Mouse (Mus musculus) thymus, adult 2 months (tissue): ENCODE measurements around the gene Dck. TPM values are rescaled to one million over a fixed set of nuclear protein-coding genes. Genes with fewer than 3 reads are reported as not detected.

ENCODE experiments used
- DNase-seq: peaks from one replicate; pipeline ENCODE4 v3.0.0; 2021
- H3K27ac ChIP-seq: fragments of 200-500 bp; 2 replicates; pipeline ENCODE4 v1.5.1; 2012; ENCODE audit warnings: low read length, control low read depth; ENCODE audit not compliant: control insufficient read depth, insufficient read depth
- H3K27me3 ChIP-seq: fragments of 200-500 bp; 2 replicates; pipeline ENCODE4 v1.6.1; 2012; ENCODE audit warnings: mild to moderate bottlenecking, low read length, moderate library complexity, mixed read lengths; ENCODE audit not compliant: control insufficient read depth, insufficient read depth
- H3K36me3 ChIP-seq: fragments of 200-500 bp; 2 replicates; pipeline ENCODE4 v1.6.1; 2012; ENCODE audit warnings: mild to moderate bottlenecking, low read length, moderate library complexity; ENCODE audit not compliant: control insufficient read depth, insufficient read depth
- H3K4me1 ChIP-seq: fragments of 200-500 bp; replicated peaks from 2 replicates; pipeline ENCODE4 v1.6.1; 2012; ENCODE audit warnings: low read length; ENCODE audit not compliant: control insufficient read depth, insufficient read depth
- H3K4me3 ChIP-seq: fragments of 200-500 bp; 2 replicates; pipeline ENCODE4 v1.5.1; 2012; ENCODE audit warnings: mild to moderate bottlenecking, low read length, control low read depth, moderate library complexity; ENCODE audit not compliant: control insufficient read depth, insufficient read depth
- CTCF ChIP-seq: fragments of 200-500 bp; IDR thresholded peaks from 2 replicates; pipeline ENCODE4 v1.5.1; 2012; ENCODE audit warnings: mild to moderate bottlenecking, control low read depth, low read length, moderate library complexity, borderline replicate concordance; ENCODE audit not compliant: control insufficient read depth, poor library complexity, insufficient read depth; ENCODE audit errors: extremely low read depth
- POLR2A ChIP-seq: fragments of 200-500 bp; IDR thresholded peaks from 2 replicates; pipeline ENCODE4 v1.6.1; 2012; ENCODE audit warnings: mild to moderate bottlenecking, low read length, control low read depth, moderate library complexity; ENCODE audit not compliant: control insufficient read depth, poor library complexity, insufficient read depth; ENCODE audit errors: extremely low read depth
- WGBS: fragments of 180-500 bp; shearing (Covaris S2); methylation state at CpG from one replicate; pipeline ENCODE4 v1.1.7; 2018; 5-methylcytosine and 5-hydroxymethylcytosine counted together
- polyA plus RNA-seq: library from polyadenylated mRNA; depleted of rRNA; stranded (reverse); fragments of >200 nt; gene quantifications from 2 replicates; pipeline ENCODE4 v1.2.3, GENCODE M21; 2012

The Dck gene
- polyA plus RNA-seq, 1 experiment: 58.2 TPM

DNA sequence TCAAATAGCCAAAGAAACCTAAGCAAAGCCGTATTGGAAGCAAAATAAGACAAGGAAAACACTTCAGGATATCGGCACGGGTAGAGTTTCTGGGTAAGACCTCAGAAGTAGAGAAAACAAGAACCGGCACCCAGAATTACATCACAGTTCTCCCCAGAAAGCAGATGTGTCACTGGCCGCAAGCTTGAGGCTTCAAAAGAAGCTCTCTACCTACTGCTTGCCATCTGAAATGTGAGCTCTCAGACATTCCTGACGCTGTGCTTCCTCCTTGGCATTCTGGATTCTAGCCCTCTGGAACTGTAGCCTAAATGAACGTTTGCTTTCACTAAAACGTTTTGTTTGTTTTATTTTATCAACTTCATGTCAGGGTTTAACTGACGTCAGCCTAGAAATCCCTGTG, 25.9 kb downstream of the Dck start:
- WGBS: 57% methylated on average over 9 of the region's 9 CpGs
- H3K4me1 ChIP-seq: no peaks in the 10 kb centered on the region
- no peak overlapping the region for H3K27ac ChIP-seq
- TF ChIP-seq CTCF (no peak), POLR2A (no peak)
- DNase-seq: no peak
- no peaks in the 10 kb centered on the region for H3K27me3 ChIP-seq
- no peak overlapping the region for H3K4me3 ChIP-seq
- peaks cover 5% of the 10 kb centered on the region for H3K36me3 ChIP-seq

GRCm38 (mm10) chr5:88791256-88792245, 26.8 kb downstream of the Dck start:
- Histone ChIP-seq H3K4me3 (no peak overlapping the region), H3K27me3 (no peaks in the 10 kb centered on the region), H3K4me1 (no peaks in the 10 kb centered on the region), H3K36me3 (no peaks in the 10 kb centered on the region), H3K27ac (no peak overlapping the region)
- peak; percentile 42 for DNase-seq
- TF ChIP-seq POLR2A: no peak
- TF ChIP-seq CTCF: no peak
- WGBS: 45% methylated on average over 10 of the region's 10 CpGs

DNA sequence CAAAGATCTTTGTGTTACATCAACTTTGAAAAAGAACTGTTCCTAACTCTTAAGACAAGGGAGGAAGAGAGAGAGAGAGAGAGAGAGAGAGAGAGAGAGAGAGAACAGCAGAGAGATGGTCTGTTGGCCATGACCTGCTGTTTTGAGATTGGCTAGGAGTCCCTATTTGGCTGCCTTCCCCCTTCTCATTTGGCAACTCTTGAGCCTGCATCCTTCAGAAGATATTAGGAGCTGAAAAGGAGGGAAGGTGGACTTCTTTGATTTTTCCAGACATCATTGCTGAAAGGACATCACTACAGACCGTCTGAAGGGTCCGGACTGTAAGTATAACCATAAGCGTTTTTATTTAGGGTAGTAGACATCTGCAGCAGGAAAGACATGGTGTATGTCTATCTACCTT, 28.9 kb downstream of the Dck start:
- WGBS: 95% methylated on average over 3 of the region's 3 CpGs
- no peak for TF ChIP-seq CTCF
- no peak for TF ChIP-seq POLR2A
- Histone ChIP-seq H3K4me3 (no peak overlapping the region), H3K27ac (no peak overlapping the region), H3K27me3 (no peaks in the 10 kb centered on the region), H3K4me1 (no peaks in the 10 kb centered on the region), H3K36me3 (no peaks in the 10 kb centered on the region)
- no peak for DNase-seq

- H3K4me3 ChIP-seq: no peak overlapping the region
- H3K4me1 ChIP-seq: no peaks in the 10 kb centered on the region
- no peaks in the 10 kb centered on the region for H3K27me3 ChIP-seq
- 79% methylated on average over 9 of the region's 9 CpGs for WGBS
- no peak for DNase-seq
- TF ChIP-seq CTCF (no peak), POLR2A (no peak)
- H3K27ac ChIP-seq: no peak overlapping the region
- H3K36me3 ChIP-seq: no peaks in the 10 kb centered on the region
These were observed 31.3 kb downstream of the Dck start for GRCm38 (mm10) chr5:88795910-88796584.

GRCm38 (mm10) chr5:88796588-88796987, 31.8 kb downstream of the Dck start:
- TF ChIP-seq POLR2A: no peak
- TF ChIP-seq CTCF: no peak
- H3K4me1 ChIP-seq: no peaks in the 10 kb centered on the region
- H3K27ac ChIP-seq: no peak overlapping the region
- DNase-seq: no peak
- H3K4me3 ChIP-seq: no peak overlapping the region
- H3K27me3 ChIP-seq: no peaks in the 10 kb centered on the region
- H3K36me3 ChIP-seq: no peaks in the 10 kb centered on the region
- WGBS: 86% methylated on average over 11 of the region's 11 CpGs

DNA sequence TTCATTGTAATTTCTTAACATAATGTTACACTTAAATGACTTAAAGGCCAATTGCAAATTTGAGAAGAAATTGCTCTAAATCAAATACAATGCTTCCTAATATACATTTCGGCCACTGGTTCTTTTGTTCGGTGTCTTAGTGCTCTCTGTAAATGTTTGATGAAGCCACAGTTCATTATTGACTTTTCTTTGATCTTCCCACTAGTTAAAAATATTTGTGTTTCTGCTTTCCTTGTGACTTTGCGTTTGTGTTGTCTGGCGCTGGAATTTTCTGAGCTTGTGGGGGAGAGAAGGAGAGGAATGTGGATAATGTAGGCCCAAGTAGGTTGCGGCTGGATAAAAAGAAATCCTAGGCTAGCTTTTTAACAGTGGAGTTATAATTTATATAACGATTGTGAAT, 32.3 kb downstream of the Dck start:
- H3K4me1 ChIP-seq: no peaks in the 10 kb centered on the region
- H3K27ac ChIP-seq: no peak overlapping the region
- no peaks in the 10 kb centered on the region for H3K36me3 ChIP-seq
- no peaks in the 10 kb centered on the region for H3K27me3 ChIP-seq
- no peak for TF ChIP-seq POLR2A
- H3K4me3 ChIP-seq: no peak overlapping the region
- WGBS: 95% methylated on average over 6 of the region's 6 CpGs
- DNase-seq: no peak

- no peaks in the 10 kb centered on the region for H3K36me3 ChIP-seq
- 89% methylated on average over 4 of the region's 4 CpGs for WGBS
- H3K4me1 ChIP-seq: no peaks in the 10 kb centered on the region
- H3K27ac ChIP-seq: no peak overlapping the region
- H3K4me3 ChIP-seq: no peak overlapping the region
- DNase-seq: no peak
- no peak for TF ChIP-seq CTCF
- TF ChIP-seq POLR2A: no peak
- no peaks in the 10 kb centered on the region for H3K27me3 ChIP-seq
These were observed 40.8 kb downstream of the Dck start for GRCm38 (mm10) chr5:88805616-88806015.
